Mouse (Mus musculus) heart, postnatal 0 days (tissue): ENCODE results near the gene Nmb.

ENCODE experiments used
- CTCF ChIP-seq: IDR thresholded peaks from 2 replicates; pipeline ENCODE4 v1.5.1; 2016; ENCODE audit warnings: antibody characterized with exemption, control low read depth, low read depth
- EP300 ChIP-seq: IDR thresholded peaks from 2 replicates; pipeline ENCODE4 v1.6.1; 2016; ENCODE audit warnings: antibody characterized with exemption, low read depth

GRCm38 (mm10) chr7:80954251-80954650 lies 49.4 kb upstream of the Nmb start:
- TF ChIP-seq EP300: no peak
- TF ChIP-seq CTCF: no peak
